Mouse (Mus musculus) testis, adult 2 months (tissue): ENCODE measurements around the gene Wdtc1. TPM values are rescaled to one million over a fixed set of nuclear protein-coding genes. Genes with fewer than 3 reads are reported as not detected.
A peak's percentile ranks its signal among the peaks of the same experiment; 100 is the strongest.

ENCODE experiments used
- H3K27ac ChIP-seq: fragments of 200-500 bp; 2 replicates; pipeline ENCODE4 v1.5.1; 2012; ENCODE audit warnings: low read depth, low read length; ENCODE audit not compliant: control insufficient read depth, insufficient read depth
- H3K27me3 ChIP-seq: fragments of 200-500 bp; 2 replicates; pipeline ENCODE4 v1.6.1; 2012; ENCODE audit warnings: mild to moderate bottlenecking, low read length, moderate library complexity; ENCODE audit not compliant: control insufficient read depth, insufficient read depth
- H3K36me3 ChIP-seq: fragments of 200-500 bp; 2 replicates; pipeline ENCODE4 v1.6.1; 2012; ENCODE audit warnings: mild to moderate bottlenecking, low read length; ENCODE audit not compliant: control insufficient read depth, insufficient read depth
- H3K4me1 ChIP-seq: fragments of 200-500 bp; 2 replicates; pipeline ENCODE4 v1.6.1; 2012; ENCODE audit warnings: low read length; ENCODE audit not compliant: control insufficient read depth, insufficient read depth
- H3K4me3 ChIP-seq: fragments of 200-500 bp; 2 replicates; pipeline ENCODE4 v1.5.1; 2012; ENCODE audit warnings: low read depth, mild to moderate bottlenecking, low read length, moderate library complexity, mixed read lengths; ENCODE audit not compliant: control insufficient read depth
- CTCF ChIP-seq: fragments of 200-500 bp; IDR thresholded peaks from 2 replicates; pipeline ENCODE4 v1.5.1; 2012; ENCODE audit warnings: low read depth, mild to moderate bottlenecking, inconsistent platforms, low read length, moderate library complexity; ENCODE audit not compliant: control insufficient read depth, insufficient read depth, insufficient replicate concordance
- POLR2A ChIP-seq: fragments of 200-500 bp; IDR thresholded peaks from 2 replicates; pipeline ENCODE4 v1.6.1; 2012; ENCODE audit warnings: low read depth, mild to moderate bottlenecking, inconsistent platforms, low read length, moderate library complexity; ENCODE audit not compliant: control insufficient read depth
- polyA plus RNA-seq: library from polyadenylated mRNA; depleted of rRNA; stranded (reverse); fragments of >200 nt; gene quantifications from 2 replicates; pipeline ENCODE4 v1.2.3, GENCODE M21; 2012

Gene Wdtc1
- polyA plus RNA-seq, 1 experiment, result 323 TPM

- Histone ChIP-seq H3K27ac (no peak overlapping the region), H3K4me3 (no peak overlapping the region), H3K36me3 (no peaks in the 10 kb centered on the region), H3K4me1 (peaks cover 3% of the 10 kb centered on the region; the same call in 1 of the 2 replicates), H3K27me3 (no peaks in the 10 kb centered on the region)
- TF ChIP-seq POLR2A, result no peak
- no peak for TF ChIP-seq CTCF
Observed at GRCm38 (mm10) chr4:133396079-133396478, 42.8 kb upstream of the Wdtc1 start.

DNA sequence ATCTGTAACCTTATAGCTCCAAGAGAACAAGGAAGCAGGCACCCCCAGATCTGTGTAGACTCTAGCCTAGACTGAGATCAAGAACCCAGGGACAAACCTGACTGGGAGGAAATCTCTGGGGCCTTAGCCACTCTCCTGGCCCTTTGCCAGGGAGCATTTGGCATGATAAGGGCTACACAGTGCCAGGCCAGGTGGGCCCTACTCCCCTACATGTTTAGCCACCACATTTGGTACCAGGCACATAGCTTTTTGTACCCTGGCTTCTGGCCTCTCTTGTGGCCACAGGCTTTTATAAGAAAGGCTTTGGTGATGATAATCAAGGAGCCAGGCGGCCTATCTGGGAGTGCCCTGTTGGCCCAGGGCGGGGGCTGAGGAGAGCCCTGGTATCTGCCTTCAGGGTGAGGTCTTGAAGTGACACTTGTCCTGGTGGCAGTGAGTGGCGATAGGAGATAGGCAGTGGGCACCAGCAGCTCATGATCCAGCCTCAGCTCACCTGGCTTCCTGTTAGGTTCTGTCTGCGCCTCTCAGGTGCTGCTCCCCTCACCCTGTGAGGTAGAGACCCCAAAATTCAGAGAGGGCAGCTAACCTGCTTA is 41.8 kb upstream of the Wdtc1 start:
- TF ChIP-seq POLR2A (no peak), CTCF (no peak)
- H3K4me1 ChIP-seq, result peaks cover 3% of the 10 kb centered on the region; the same call in 1 of the 2 replicates
- H3K27ac ChIP-seq, result no peak overlapping the region

DNA sequence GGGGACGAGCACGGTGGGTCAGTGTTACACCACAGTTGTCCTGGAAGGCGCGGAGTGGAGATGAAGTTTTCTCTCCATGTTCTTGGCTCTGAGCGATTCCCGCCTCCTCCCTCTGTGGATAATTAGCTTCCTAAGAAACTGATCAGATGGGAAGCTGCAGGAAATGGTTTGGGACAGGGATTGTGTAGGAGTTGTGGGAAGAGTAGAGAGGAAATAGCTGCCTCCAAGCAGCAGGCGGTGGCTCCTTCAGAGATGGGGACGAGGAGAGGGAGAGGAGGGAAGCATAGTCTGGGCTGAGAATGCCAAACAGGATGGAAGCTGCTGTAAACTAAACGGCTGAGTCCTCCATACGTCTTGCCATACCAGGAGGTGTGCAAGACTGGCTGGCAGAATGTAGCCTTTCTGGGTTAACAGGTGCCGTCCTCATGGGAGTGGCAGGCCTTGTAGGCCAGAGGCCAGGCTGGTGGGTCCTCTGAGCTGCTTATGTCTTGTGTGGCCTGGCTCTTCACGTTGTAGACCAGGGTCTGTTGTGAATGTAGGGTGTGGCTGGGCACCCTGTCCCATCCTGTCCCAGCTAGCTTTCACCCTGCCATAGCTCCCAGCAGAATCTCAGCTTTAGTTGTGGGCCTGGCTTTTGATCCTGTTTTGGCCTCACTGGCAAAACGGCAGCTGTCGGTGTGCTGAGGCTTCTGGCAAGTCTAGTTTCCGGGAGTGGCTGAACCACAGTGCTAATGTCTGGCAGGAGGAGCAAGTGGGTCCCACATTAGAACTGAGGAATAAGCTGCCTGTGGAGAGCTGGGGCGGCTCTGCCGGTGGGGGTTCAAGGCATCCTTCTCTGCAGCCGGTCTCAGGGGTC is 38.1 kb upstream of the Wdtc1 start:
- peaks cover 3% of the 10 kb centered on the region; the same call in 1 of the 2 replicates for H3K4me1 ChIP-seq
- H3K27ac ChIP-seq, result peak overlapping the region; percentile 45; the same call in 1 of the 2 replicates

More for the DNA sequence above, 41.8 kb upstream of the Wdtc1 start:
- Histone ChIP-seq H3K36me3 (no peaks in the 10 kb centered on the region), H3K4me3 (no peak overlapping the region), H3K27me3 (no peaks in the 10 kb centered on the region)

GRCm38 (mm10) chr4:133390585-133390984 is 37.3 kb upstream of the Wdtc1 start:
- H3K27ac ChIP-seq, result no peak overlapping the region
- H3K36me3 ChIP-seq, result no peaks in the 10 kb centered on the region
- H3K27me3 ChIP-seq, result no peaks in the 10 kb centered on the region
- peaks cover 3% of the 10 kb centered on the region; the same call in 1 of the 2 replicates for H3K4me1 ChIP-seq
- TF ChIP-seq CTCF (no peak), POLR2A (no peak)
- no peak overlapping the region for H3K4me3 ChIP-seq

More for the DNA sequence above, 38.1 kb upstream of the Wdtc1 start:
- H3K4me3 ChIP-seq, result no peak overlapping the region
- no peaks in the 10 kb centered on the region for H3K36me3 ChIP-seq
- TF ChIP-seq CTCF (no peak), POLR2A (no peak)
- H3K27me3 ChIP-seq, result no peaks in the 10 kb centered on the region

GRCm38 (mm10) chr4:133390042-133390441 is 36.8 kb upstream of the Wdtc1 start:
- H3K27ac ChIP-seq, result no peak overlapping the region
- no peak for TF ChIP-seq CTCF
- H3K27me3 ChIP-seq, result no peaks in the 10 kb centered on the region
- H3K4me3 ChIP-seq, result no peak overlapping the region
- H3K4me1 ChIP-seq, result peaks cover 3% of the 10 kb centered on the region; the same call in 1 of the 2 replicates
- no peaks in the 10 kb centered on the region for H3K36me3 ChIP-seq

DNA sequence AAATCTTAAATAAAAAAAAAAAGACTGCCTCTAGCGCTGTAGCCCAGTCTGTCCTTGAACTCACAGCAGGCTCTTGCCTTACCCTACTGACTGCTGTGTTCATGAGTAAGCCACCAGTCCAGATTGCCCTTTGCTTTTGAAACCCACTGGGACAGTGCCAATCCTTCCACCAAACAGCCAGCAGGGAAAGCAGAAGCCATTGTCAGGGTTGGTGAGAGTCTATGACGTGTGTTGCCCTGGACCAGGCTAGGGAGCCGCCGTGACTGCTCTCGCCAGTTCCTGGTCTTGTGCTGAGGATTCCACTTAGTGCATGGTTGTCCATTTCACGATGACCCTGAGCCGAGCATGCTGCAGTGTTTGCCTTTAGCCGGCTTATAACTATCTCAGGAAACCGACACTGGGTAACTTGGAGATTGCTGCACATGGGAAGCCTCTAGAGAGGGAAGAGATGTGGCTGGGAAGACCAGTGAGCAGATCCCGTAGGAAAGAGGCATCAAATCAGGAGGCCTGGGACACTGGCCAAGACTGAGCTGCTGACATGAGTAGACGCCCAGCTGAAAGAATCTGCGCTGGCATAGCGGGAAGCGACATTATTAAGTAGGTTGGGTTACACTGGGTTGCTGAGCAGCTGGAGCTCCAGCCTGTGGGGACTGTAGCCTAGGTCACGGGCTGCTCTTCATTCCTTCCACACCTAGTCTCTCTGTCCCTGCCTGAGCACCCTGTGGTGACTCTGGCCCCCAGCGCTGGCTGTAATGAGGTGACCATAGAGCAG is 35.7 kb upstream of the Wdtc1 start:
- Histone ChIP-seq H3K4me3 (no peak overlapping the region), H3K36me3 (no peaks in the 10 kb centered on the region), H3K4me1 (peaks cover 3% of the 10 kb centered on the region; the same call in 1 of the 2 replicates), H3K27ac (no peak overlapping the region), H3K27me3 (no peaks in the 10 kb centered on the region)
- no peak for TF ChIP-seq POLR2A
- TF ChIP-seq CTCF, result no peak

DNA sequence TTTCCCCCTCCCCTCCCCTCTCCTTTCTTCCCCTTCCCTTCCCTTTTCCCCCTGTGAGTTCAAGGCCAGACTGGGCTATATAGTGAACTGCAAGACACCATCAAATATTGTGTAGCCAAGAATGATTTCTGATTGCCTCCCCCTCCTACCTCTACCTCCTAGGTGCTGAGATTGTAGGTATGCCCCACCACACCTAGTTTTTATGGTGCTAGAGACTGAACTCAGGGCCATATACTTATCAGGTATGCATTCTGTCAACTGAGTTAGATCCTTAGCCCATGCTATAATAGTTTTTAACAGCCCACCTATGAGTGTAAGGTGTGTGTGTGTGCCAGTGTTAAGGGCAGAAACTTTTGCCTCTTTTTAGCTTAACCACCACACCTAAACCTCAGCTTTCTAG is 33.8 kb upstream of the Wdtc1 start:
- H3K4me3 ChIP-seq, result no peak overlapping the region
- no peak overlapping the region for H3K27ac ChIP-seq
- H3K36me3 ChIP-seq, result no peaks in the 10 kb centered on the region
- peaks cover 3% of the 10 kb centered on the region; the same call in 1 of the 2 replicates for H3K4me1 ChIP-seq
- H3K27me3 ChIP-seq, result no peaks in the 10 kb centered on the region
- no peak for TF ChIP-seq CTCF
- TF ChIP-seq POLR2A, result no peak
